Mouse (Mus musculus) hematopoietic stem cell, adult 5-6 weeks (primary cell): ENCODE results near the gene Med13l. TPM values are rescaled to one million over a fixed set of nuclear protein-coding genes. Genes with fewer than 3 reads are reported as not detected.
"Not testable (repeated sequence)": the region's sequence is repeated elsewhere in the genome, so short reads cannot be mapped to it uniquely, and the experiment has no call there.

Source experiments
- ATAC-seq, 2 experiments: fragments of 125-278 bp in 1 of 2; replicated peaks in 1 of 2; 2 replicates each; pipeline ENCODE4 v1.8.0; 2016 to 2017; ENCODE audit warnings: inconsistent platforms in 2 of 2, mild to moderate bottlenecking in 2 of 2, moderate number of reproducible peaks in 2 of 2, low read depth in 1 of 2, moderate TSS enrichment in 1 of 2; ENCODE audit not compliant: low FRiP score in 2 of 2, poor library complexity in 2 of 2, severe bottlenecking in 2 of 2, insufficient read depth in 1 of 2, low TSS enrichment in 1 of 2
- total RNA-seq: library from RNA; stranded (forward); fragments of 172-1452, 232-1000 nt; gene quantifications from 2 replicates; pipeline ENCODE4 v1.2.3, GENCODE M21; 2017

The Med13l gene
- total RNA-seq, 1 experiment from 2014 or later: 55.4 TPM

DNA sequence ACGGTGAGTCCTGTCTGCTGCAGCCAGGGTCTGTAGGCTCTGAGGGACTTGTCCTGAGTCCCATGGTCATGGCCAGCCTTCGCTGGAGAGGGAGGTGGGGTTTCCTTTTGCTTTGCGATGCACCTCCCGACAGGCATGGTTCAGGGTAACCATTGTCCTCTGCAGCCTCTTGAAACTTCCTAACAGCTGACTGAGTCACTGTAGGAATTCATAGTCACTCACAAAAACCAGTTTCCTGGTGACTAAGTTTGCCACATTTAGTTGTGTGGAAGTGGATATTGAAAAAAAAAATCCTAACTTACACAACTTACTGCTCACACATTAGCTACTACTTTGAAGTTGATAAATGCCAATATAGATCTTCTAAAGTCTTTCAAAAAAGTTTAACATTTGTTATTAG, 77.5 kb downstream of the Med13l start:
- no peak for ATAC-seq

DNA sequence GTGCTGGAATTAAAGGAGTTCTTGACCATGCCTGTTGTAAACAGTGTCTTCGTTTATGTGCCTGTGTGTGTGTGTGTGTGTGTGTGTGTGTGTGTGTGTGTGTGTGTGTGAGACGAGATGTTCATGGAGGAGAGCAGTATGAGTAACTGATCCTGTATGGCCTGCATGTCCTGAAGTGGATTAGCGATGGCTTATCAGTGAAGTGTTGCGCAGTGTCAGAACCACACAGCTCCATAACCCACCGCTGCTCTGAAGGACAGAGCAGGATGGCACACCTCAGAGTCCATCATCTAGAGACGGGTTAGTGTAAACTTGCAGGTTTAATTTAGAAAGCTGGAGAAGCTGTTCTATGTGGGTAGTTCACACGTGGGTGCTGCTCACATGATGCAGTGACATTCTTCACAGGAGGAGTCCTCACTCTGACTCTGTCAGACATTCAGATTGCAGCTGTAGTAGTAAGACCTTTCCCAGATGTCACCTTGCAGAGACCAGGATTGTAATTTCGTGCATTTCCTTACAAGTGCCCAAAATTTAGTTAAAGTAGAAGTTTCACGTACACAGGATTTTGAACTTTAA, 78.1 kb downstream of the Med13l start:
- no peak for ATAC-seq

DNA sequence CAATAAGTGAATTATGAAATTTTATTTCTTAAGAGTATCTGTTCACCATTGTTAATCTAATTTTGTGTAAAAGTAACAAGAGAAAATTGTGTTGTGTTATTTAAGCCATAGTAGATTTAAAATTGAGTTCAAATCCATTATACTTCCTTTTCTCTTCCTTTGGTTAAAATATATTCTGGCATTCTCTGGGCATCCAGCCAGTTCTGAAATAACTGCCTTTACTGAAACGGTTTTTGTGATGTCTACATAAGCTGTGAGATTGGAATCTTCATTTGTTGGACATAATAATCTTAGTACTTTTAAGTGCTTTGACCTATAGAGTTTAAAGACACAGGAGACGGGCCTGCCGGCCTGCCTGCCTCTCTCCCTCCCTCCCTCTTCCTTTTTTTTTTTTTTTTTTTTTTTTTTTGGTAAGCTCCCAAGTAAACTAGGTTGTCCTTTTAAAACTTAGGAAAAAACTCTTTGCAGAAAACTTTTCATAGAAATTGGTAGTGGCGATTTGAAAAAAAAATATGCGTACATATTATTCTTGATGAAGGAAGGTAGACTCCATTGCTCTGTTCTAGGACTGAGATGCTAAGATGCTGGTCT, 78.7 kb downstream of the Med13l start:
- ATAC-seq: no peak

DNA sequence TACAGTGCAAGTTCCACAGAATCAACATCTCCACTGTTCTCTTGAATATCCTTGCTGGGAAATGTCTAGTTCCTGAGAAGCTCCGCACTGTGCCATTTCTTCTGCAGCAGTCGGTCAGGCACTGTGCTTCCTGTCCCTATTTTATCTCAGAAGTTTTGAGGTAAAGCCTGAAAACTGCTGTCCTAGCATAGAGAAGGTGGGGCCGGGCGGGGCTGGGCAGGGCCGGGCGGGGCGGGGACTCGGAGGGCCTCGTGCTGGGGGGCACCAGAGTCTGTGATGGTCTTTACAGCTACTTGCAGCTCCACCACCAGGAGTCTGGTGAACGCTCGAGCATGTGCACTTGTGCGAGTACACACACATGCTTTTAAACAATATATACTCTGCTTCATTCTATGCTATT, 83.6 kb downstream of the Med13l start:
- ATAC-seq: peak in 1 of 2 experiments; percentile 22; a peak in 1 of 4 replicates

DNA sequence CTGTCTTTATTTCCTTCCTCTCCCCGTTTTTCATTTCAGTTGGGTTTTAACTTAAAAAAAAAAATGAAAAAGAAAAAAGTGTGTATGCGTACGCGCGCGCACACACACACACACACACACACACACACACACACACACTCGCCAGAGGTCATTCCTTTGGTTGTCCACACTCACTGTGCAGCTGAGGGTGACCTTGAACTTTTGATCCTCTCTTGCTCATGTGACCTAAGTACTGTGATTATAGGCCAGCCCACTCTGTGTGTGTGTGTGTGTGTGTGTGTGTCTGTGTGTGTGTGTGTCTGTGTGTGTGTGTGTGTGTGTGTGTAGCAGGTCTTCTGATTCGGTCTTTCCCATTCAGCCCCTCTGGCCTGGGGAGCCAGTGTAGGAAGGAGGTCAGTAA, 84.0 kb downstream of the Med13l start:
- ATAC-seq: no peak

DNA sequence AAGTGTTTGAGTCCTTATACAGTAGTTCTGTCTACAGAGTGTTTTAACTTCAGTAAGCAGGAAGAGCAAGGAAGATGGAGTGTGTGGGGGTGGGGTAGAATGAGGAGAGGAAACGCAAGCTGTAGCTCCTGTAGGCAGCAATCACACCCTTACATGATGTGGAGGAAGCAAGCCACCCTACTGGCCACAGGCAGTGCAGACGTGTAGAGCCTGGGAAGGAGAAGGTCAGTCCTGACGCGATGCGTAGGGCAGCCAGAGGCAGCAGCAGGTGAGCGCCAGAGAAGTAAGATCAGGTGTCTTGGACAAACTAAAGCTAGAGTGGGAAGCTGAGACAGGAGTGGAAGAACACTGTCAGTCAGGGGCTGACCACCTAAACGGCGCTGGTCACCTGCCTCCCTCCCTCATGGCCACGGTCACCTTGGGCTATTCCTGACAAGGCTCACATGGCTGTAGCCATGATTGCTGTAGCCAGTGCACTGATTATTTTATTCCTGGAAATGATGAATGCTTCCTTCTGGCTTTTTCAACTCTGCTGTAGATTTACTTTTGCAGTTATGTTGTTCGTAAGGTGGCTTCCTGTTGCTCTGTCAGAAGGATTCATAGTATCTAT, 84.8 kb downstream of the Med13l start:
- ATAC-seq: peak; percentile 30 to 63; a peak in 2 of 4 replicates

DNA sequence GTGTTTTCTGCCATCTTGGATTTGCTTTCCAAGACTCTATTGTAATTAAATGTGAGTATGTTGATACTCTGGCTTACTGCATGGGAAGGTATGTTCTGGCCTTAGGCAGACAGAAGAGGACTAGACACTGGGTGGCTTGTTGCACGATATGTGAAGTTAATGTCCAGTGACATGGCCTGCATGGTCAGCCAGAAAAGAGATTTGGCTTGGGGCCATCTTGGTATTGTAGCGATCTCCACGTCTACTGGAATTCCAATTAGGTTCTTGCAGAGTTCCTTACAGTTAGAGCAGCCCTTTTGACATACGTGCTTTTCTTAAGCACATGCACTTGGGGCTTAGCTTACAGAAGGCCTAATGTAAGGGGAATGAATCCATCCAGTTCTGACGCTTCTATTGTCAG, 86.4 kb downstream of the Med13l start:
- ATAC-seq: no peak

DNA sequence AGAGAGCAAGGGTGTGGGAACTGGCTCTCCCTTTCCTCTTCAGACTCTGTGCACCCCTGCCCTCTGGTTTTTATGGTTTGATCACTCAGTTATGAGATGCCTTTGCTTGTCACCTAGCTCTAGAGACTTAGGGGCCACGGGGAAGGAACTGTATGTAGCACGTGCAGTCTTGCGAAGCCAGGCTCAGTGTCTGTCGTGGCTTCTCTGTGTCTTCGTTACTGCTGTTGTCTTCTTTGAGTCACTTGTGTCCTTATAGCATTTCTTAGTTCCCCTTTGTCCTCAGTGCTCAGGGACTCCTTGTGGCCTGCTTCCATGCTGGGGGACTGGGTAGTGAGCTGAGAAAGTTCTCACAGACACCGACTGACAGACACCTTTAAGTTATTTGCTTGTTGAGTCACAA, 86.9 kb downstream of the Med13l start:
- 0 out of 4 replicates have a peak, but pooled peaks of 1 of the 2 experiments have one; percentile 13 for ATAC-seq

DNA sequence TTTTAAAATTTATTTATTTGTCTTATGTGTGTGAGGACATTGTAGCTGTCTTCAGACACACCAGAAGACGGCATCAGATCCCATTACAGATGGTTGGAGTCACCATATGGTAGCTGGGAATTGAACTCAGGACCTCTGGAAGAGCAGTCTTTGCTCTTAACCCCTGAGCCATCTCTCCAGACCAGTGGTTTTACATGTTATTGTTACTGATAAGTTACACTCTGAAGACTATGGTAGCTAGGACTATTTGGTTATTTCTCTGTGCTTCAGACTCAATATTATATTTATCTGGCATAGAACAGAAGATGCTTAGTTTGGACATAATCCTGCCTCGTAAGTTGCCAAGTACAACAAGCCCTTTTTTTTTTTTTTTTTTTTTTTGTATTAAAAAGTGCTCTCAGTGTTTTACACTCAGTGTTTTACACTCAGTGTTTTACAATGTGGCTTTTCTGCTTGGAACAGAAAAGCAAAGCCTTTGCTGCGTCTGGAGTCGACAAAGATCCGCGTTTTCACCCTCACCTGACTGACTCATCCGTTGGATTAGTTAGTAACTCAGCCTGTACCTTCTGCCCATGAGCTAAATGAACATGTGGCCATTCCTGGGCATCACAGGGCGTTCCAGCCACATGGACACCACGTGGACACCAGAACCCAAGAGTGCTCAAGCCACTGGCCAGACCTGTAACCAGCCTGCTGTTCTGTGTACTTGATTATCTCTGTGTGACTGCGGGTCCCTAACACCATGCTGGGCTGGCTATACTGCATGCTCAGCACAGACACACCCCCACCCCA, 88.9 kb downstream of the Med13l start:
- ATAC-seq: no peak

DNA sequence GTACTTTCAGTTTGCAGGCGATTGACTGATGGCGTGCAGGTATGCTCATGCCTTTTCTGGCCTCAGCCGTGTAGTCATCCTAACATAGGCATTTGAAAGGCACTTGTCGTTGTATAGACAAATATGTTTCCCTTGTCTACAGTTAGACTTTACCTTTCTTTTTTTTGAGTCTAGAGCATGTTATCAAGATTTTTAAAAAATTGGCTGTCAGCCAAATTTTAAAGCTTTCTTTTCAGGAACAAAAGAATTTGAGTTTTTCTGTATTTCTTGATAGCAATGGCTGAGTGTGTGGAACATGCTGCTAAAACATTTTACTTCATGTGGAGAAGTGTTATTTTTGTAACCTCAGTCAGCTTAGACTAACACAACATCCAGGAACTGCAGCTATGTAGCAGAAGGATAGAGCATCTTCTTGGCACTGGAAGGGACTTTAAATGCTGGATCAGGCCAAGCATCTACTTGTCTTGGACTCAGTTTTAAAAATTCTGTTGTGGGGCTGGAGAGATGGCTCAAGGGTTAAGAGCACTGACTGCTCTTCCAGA, 89.6 kb downstream of the Med13l start:
- ATAC-seq: no peak

DNA sequence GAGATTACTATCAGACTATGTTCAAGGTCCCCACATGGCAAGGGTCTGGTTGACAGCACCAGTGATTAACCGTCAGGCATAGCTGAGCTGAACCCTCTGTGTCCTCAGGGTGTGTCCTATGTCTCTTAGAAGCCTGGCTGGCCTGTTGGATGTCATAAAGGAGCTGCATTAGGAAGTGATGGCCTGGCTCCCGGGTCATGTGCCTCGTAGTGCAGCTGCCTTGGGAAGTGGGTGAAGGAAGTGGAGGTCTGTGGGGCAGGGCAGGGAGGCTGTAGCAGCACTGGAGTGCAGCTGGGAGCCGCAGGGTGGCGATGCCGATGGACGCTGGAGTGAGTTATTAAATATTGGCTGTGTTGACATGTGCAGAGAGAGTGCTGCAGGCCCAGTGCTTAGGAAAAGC, 90.3 kb downstream of the Med13l start:
- ATAC-seq: no peak

DNA sequence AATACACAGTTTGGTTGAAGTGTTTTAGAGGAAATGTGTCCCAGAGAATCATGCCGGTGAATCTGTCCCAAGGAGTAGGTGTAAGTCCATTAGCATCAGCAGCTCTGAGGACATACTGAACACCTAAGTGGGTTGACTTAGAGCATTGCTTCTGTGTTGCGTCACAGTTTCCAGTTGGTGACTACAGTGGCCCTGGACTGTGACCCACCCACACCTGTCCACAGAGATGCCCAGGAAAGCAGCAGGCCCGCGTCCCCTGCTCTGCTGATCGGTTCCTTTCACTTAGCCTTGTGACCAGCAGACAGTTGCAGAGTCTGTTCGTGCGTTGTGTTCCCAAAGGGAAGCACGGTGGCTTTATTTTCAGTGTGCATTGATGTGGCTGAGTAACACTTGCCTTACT, 92.1 kb downstream of the Med13l start:
- no peak for ATAC-seq

DNA sequence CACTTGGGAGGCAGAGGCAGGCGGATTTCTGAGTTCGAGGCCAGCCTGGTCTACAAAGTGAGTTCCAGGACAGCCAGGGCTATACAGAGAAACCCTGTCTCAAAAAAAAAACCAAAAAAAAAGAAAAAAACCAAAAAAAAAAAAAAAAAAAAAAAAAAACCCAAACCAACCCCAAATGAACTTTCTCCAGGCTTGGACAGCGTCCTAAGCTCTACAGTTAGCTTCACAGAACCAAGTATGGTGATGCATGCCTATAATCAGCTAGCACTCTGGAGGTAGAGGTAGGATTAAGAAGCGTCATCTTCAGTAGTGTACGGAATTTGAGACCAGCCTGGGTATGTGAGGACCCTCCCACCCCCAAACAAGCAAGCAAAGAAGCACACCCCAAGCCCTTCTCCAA, 92.6 kb downstream of the Med13l start:
- ATAC-seq: not testable (repeated sequence)

DNA sequence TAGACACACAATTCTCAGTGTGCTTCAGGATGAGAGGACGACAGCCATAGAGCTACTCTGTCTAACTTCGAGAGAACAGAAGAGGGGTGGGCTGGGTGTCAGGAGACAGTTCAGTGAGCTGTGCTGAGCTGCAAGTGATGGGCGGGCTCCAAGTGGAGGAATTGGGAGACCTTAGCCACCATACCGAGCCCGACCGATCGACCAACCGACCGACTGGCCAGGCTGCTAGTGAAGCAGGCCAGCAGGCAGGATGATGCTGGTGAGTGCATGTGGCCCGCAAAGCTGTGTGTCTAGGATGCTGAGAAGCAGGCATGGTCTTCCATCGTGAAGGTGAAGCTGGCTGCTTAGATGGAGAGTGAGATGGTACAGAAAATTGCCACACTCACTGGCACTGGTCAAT, 94.1 kb downstream of the Med13l start:
- no peak for ATAC-seq

DNA sequence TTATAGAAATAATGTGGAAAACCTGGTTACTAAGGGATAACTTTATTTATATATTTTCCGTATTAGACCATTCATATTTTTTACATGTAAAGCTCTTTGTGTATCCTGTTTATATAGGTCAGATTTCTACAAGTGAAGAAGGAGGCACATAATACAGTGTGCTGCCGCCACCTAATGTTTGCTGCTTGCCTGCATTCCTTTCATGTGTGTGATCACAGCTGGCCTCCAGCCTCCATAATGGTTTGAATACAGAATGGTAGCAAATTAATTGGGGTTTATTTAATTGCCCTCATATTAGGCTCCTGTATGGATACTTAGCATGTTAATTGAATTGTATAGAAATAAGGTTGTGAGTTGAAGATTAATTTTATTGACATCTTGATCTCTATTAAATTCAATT, 94.5 kb downstream of the Med13l start:
- ATAC-seq: no peak

DNA sequence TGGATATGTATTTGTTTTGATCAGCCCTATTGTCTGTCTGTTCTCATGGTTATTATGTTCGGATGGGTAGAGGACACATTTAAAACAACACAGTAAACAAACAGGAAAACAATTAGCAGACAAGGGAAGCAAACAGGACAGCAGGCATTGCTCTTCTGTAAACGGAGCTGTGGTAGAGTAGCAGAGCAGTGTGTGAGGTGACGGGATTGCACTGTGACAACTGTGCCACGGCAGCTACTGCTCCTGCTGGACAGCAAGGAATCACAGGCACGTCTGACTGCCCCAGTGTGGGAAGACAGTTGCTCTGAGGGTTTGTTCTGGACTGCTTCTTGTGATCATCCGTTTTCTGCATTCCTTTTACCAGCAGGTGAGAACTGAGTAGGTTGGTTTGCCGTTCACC, 94.9 kb downstream of the Med13l start:
- ATAC-seq: no peak

DNA sequence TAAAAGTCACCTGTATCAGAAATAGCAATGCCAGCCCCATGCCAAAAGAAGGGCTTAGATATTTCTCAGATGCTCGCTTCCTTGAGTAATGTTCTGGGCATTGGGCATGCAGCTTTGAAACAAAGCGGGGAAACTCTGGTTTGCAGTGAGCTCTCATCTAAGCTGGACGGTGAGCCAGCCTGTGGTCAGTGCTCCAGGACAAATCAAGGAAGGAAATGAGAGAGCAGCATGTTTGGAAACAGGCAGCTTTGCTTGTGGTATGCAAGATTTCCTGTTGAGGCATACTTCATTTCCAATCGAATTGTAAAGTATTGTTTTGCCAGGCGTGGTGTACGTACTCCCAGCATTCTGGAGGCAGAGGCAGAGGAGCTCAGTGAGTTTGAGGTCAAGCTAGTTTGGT, 95.5 kb downstream of the Med13l start:
- ATAC-seq: peak in 1 of 2 experiments; percentile 37; a peak in 1 of 4 replicates

DNA sequence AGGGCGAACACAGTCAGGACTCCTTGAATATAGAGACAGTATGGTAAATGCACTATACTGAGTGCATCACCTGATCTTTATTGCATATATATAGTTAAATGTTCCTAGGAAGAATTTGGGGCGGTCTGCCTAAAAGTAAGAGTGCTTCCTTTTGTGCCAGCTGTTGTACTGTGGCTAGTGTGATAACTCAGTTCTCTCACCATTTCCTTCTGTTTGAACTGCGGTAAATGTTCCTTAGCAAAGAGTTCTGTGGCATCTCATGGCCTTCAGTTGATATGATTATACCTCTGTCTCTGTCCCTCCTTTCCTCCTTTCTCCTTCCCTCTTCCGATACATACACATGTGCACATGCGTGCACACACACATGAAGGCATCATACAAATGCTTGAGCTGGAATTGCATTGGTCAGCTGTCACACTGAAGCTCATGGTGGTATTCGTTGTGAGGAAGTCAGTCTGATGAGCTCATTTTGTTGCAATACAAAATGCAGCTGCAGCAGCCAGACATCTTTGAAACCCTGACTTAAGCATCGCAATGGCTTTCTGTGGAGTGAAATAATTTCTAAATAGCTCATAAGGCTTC, 97.9 kb downstream of the Med13l start:
- ATAC-seq: peak; percentile 30 to 57; a peak in 3 of 4 replicates
